Comparison of ENCODE assay signal across 26 mouse cellular contexts in the genomic region with DNA sequence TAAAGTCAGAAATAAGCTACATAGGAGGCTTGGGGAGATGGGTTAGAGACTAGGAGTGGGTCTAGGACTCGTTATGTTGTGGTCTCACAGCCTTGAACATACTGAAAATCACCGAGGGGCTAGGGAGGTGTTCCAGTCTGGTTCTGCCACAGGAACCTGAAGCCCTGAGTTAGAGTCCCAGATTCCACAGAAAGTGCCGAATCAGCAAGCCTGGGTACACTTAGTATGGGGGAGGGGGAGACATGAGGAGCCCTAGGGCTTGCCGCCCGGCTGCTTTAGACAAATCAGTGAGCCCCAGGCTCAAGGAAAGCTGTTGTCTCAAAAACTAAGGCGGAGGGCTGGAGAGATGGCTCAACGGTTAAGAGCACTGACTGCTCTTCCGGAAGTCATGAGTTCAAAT.
"Had no signal": no experiment of that assay in that cellular context is flagged by ENCODE, and none has a peak within 500 bp of the region (broad histone marks: within the 10 kb centered on the region; RNA-seq: fewer than 3 reads in every experiment).

No protein-coding gene starts in this region.

- H3K4me2 ChIP-seq: limb, embryonic 15.5 days; liver, embryonic 11.5 days; lung, embryonic 15.5 days; midbrain, embryonic 11.5 days; midbrain, embryonic 12.5 days; midbrain, embryonic 13.5 days; midbrain, embryonic 15.5 days; neural tube, embryonic 12.5 days had no signal

- H3K27me3 ChIP-seq: midbrain, embryonic 15.5 days; neural tube, embryonic 12.5 days had no signal

- DNase-seq: left cerebral cortex, postnatal 4 days; liver; liver, embryonic 13.5 days; liver, postnatal 0 days; lung, adult 18-20 months; lung, adult 2 months; midbrain, embryonic 14.5 days had no signal

- H3K27ac ChIP-seq: limb, embryonic 12.5 days; limb, embryonic 13.5 days; limb, embryonic 15.5 days; liver, embryonic 12.5 days; liver, embryonic 13.5 days; liver, embryonic 14.5 days; liver, embryonic 15.5 days; macrophage; midbrain, embryonic 10.5 days; midbrain, embryonic 12.5 days; midbrain, embryonic 13.5 days; midbrain, embryonic 15.5 days; neural tube, embryonic 12.5 days had no signal

- H3K9me3 ChIP-seq: limb, embryonic 10.5 days; limb, embryonic 12.5 days; limb, embryonic 13.5 days; limb, embryonic 15.5 days; liver, embryonic 12.5 days; liver, embryonic 13.5 days; liver, embryonic 15.5 days; lung, embryonic 15.5 days; megakaryocyte, embryonic 14.5 days; midbrain, embryonic 10.5 days; midbrain, embryonic 12.5 days; midbrain, embryonic 13.5 days; midbrain, embryonic 15.5 days; neural tube, embryonic 12.5 days had no signal

- H3K4me3 ChIP-seq: limb, embryonic 12.5 days; limb, embryonic 13.5 days; limb, embryonic 15.5 days; liver, embryonic 12.5 days; liver, embryonic 13.5 days; liver, embryonic 15.5 days; lung, embryonic 15.5 days; megakaryocyte, embryonic 14.5 days; midbrain, embryonic 10.5 days; midbrain, embryonic 12.5 days; midbrain, embryonic 13.5 days; midbrain, embryonic 15.5 days; myocyte; neural tube, embryonic 12.5 days had no signal

- H3K36me3 ChIP-seq: limb, embryonic 10.5 days; limb, embryonic 12.5 days; limb, embryonic 13.5 days; limb, embryonic 15.5 days; liver, embryonic 12.5 days; liver, embryonic 13.5 days; liver, embryonic 15.5 days; lung, embryonic 15.5 days; midbrain, embryonic 10.5 days; midbrain, embryonic 12.5 days; midbrain, embryonic 13.5 days; midbrain, embryonic 15.5 days; neural tube, embryonic 12.5 days had no signal

- H3K9ac ChIP-seq: limb, embryonic 12.5 days; limb, embryonic 13.5 days; limb, embryonic 15.5 days; liver, embryonic 13.5 days; liver, embryonic 14.5 days; liver, embryonic 15.5 days; liver, postnatal 0 days; lung, embryonic 14.5 days; lung, embryonic 15.5 days; midbrain, embryonic 12.5 days; midbrain, embryonic 13.5 days; midbrain, embryonic 15.5 days; neural tube, embryonic 12.5 days had no signal
